ENCODE assay signal across 8 mouse cellular contexts in the genomic region with DNA sequence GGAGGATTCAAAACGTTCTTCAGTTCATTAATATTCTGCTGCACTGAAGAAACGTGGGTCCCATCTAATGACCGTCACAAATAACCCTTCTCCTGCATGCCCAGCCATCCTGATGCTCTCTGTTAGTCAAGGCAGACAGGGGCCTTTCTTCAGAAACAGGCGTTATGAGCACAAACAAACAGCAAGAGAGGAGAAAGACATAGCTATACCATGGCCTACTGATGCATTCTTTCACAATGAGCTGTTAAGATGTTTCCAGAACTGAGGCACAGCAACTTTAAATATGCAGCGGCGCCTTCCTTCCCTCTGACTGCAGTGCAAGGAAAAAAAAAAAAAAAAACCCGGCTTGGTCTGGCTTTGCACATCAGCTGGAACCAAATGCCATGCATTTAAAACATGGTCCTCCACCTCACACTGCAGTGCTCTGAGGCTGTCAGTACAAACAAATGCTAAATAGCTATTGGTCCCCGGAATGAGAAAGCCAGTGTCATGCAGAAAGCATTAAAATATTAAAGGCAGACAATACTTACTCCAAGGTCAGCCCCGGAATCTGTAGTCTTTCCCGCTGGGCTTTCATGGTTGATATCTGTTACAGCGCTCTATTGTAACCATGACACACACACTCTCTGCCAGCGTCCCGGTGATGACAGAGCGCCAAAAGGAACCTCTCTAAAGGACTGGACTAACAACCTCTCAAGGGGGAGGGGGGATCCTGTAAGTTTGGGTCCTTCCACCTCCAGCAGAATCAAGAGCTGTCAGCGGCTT.
DNase-seq lines count a peak whose midpoint lies in the region; ATAC-seq and TF ChIP-seq lines count a peak whose summit lies in the region.

No protein-coding gene starts in this region.

- H3K27ac ChIP-seq in left cerebral cortex, adult 2 months: peak overlapping the region; percentile 58
- peak overlapping the region; percentile 74 for H3K27ac ChIP-seq in hindbrain, embryonic 10.5 days
- no peak overlapping the region for H3K27ac ChIP-seq in limb, embryonic 13.5 days

- H3K4me1 ChIP-seq in hindbrain, embryonic 10.5 days (replicated peaks): peaks cover 21% of the 10 kb centered on the region
- H3K4me1 ChIP-seq in limb, embryonic 13.5 days: peaks cover 11% of the 10 kb centered on the region; the same call in 1 of the 2 replicates

- H3K9ac ChIP-seq in limb, embryonic 13.5 days: no peak overlapping the region

- no peaks in the 10 kb centered on the region for H3K36me3 ChIP-seq in hindbrain, embryonic 10.5 days
- no peaks in the 10 kb centered on the region for H3K36me3 ChIP-seq in limb, embryonic 13.5 days

- H3K4me2 ChIP-seq in limb, embryonic 13.5 days (replicated peaks): peak overlapping the region; percentile 61

- H3K27me3 ChIP-seq in hindbrain, embryonic 10.5 days (ENCODE audit: insufficient read depth, poor library complexity, severe bottlenecking): 0 out of 2 replicates have a peak, but pooled peaks cover 2% of the 10 kb centered on the region
- H3K27me3 ChIP-seq in limb, embryonic 13.5 days: peaks cover 13% of the 10 kb centered on the region

- no peaks in the 10 kb centered on the region for H3K9me3 ChIP-seq in hindbrain, embryonic 10.5 days
- H3K9me3 ChIP-seq in limb, embryonic 13.5 days: no peaks in the 10 kb centered on the region

- intact Hi-C loops in left cerebral cortex, adult 2 months (cut with DNase I): loop anchor here (5.0 kb wide), 2 partner anchors 140 to 145 kb away; no protein-coding TSS in a partner anchor

- no peak for DNase-seq in left cerebral cortex, adult 2 months (ENCODE audit: extremely low spot score in 1 of 2, low spot score in 2 of 2)
- no peak for DNase-seq in left cerebral cortex, adult 18-20 months (ENCODE audit: low spot score in 2 of 2)
- DNase-seq in embryo, embryonic 11.5 days (ENCODE audit: low read depth, low spot score): peak; percentile 24
- peak; percentile 69 for DNase-seq in hindbrain, embryonic 10.5 days (ENCODE audit: low spot score)
- peak; percentile 59 for DNase-seq in retina, embryonic 14.5 days (ENCODE audit: low spot score)
- no peak for DNase-seq in urinary bladder, postnatal 36 days (ENCODE audit: low spot score in 2 of 2)
- DNase-seq in spleen, postnatal 36 days (ENCODE audit: low spot score in 2 of 2): no peak

- WGBS in hindbrain, embryonic 10.5 days: 4% methylated on average over 15 of the region's 15 CpGs
- 6% methylated on average over 15 of the region's 15 CpGs for WGBS in limb, embryonic 13.5 days

- ATAC-seq in limb, embryonic 13.5 days (ENCODE audit: low FRiP score, low read depth): peak; percentile 51; the same call in 1 of the 2 replicates

- H3K4me3 ChIP-seq in left cerebral cortex, adult 2 months: peak overlapping the region; percentile 52
- H3K4me3 ChIP-seq in hindbrain, embryonic 10.5 days: peak overlapping the region; percentile 47
- peak overlapping the region; percentile 31 for H3K4me3 ChIP-seq in limb, embryonic 13.5 days

- TF ChIP-seq CTCF in left cerebral cortex, adult 2 months (IDR thresholded peaks at IDR 0.05): no peak

Comparison
In these comparisons a context has a peak if more than half of its experiments do, and no peak if none do; other contexts are left out.
1. DNase-seq: peak in embryo, embryonic 11.5 days (single experiment), hindbrain, embryonic 10.5 days (single experiment) and retina, embryonic 14.5 days (single experiment); none in left cerebral cortex, adult 2 months (0 of 2), left cerebral cortex, adult 18-20 months (0 of 2), urinary bladder, postnatal 36 days (0 of 2) and spleen, postnatal 36 days (0 of 2).
2. Peak in every context shown above with its lines, with median percentiles within 50 percentile points of each other: H3K4me3 ChIP-seq.